Mouse (Mus musculus) adrenal gland, postnatal 14 days (tissue): ENCODE measurements around the gene Ssh2. TPM values are rescaled to one million over a fixed set of nuclear protein-coding genes. Genes with fewer than 3 reads are reported as not detected.

Experiments
- DNase-seq: peaks from one replicate; pipeline ENCODE4 v3.0.0; 2021; ENCODE audit warnings: mixed read lengths
- total RNA-seq: library from RNA; stranded (reverse); gene quantifications from 2 replicates; pipeline ENCODE4 v1.2.3, GENCODE M21; 2021

The Ssh2 gene
- total RNA-seq, 1 experiment from 2014 or later: 33.5 TPM

DNA sequence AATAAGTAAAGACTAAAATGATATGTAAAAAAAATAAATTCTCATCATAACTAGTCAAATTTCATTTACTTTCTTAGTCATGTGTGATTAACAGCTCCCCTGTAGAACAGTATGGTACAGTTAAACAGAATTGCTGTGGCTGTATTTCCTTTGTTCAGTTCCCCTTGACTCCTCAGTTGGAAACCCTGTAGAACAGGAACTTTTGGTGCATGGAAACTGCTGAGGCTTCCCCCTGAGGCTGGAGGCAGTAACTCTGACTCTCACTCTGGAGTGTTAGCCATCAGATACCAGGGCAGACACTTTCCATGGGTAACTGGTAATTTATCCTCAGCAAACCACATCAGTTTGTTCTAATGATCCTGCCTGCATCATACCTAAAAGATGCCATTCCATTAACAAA is 195.2 kb downstream of the Ssh2 start:
- DNase-seq: no peak

DNA sequence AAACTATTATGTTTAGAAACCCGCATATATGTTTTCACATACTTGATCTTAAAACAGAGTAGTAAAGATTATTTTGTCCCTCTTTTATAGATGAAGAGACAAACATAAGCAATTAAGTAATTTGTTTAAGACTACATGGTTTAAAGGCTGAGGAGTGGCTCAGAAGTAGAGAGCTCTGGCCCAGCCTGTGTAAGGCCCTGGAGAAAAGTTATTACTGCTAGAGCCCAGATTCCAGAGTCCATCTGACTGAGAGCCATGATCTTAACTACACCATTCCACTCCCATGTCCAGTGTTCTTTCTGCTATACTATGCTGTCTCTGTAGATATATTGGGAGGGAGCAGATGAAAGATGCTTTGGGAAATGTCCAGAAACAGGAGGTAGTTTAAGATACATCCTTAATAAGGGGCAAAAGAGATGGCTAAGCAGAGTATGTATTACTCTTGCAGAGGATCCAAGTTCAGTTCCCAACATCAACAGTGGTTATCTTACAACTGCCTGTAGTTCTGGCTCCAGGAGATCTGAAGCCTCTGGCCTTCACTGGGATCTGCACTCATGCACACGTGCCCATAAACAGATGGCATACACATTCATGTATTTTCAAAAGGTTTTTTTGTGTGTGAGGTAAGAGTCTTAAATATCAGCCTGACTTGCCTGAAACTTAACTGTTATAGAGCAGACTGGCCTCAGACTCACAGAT is 198.2 kb downstream of the Ssh2 start:
- no peak for DNase-seq

DNA sequence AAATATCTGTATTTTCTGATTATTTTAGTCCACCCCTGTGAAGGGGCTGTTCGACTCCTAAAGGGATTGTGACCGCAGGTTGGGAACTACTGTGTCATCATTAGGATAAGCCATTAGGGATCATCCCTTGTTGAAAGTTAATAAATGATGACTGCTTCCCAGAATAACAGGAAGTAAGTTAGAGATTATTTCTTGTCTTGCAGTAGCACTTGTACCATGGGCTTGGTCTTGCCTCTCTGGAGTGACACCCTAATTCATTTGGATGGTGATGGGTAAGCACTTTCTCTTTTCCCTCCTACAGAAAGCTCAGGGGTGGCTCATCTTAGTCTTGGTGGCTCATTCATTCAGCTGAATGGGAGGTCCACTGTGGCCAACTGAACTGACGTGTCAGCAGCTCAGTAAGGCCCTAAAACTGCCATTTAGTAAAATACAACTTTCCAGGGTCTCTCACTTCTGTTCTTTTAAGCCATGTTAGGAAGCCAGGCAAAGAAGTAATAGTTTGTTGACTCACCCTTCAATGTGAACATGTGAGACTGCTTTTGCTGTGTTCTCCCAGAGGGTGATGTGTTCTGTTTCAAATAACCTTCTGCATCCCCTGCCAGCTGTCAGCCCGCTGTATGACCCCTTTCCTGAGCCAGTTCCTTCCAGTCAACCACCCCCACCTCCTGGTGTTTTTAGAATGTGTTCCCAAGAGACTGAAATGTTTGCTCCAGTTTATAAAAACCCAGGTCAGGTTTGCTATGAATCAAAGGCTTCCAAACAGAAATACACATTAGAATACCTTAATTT is 200.3 kb downstream of the Ssh2 start:
- peak; percentile 37 for DNase-seq

DNA sequence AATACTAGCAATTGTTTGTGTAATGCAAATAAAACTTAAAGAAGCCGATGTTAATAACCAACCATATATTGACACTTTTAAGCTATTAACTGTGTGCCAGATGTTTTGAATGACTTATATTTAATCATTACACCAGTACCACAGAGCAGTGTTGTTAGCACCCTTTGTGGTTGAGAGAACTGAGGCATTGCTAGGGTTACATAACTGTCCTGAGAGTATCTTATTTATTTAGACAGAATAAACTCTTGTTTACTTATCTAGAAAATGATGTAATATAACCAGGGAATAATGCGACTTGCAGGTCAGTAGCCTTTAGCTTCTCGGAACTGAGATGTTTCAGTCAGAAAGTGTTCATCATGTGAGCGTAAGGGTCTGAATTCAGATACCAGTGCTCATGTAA is 201.9 kb downstream of the Ssh2 start:
- no peak for DNase-seq

DNA sequence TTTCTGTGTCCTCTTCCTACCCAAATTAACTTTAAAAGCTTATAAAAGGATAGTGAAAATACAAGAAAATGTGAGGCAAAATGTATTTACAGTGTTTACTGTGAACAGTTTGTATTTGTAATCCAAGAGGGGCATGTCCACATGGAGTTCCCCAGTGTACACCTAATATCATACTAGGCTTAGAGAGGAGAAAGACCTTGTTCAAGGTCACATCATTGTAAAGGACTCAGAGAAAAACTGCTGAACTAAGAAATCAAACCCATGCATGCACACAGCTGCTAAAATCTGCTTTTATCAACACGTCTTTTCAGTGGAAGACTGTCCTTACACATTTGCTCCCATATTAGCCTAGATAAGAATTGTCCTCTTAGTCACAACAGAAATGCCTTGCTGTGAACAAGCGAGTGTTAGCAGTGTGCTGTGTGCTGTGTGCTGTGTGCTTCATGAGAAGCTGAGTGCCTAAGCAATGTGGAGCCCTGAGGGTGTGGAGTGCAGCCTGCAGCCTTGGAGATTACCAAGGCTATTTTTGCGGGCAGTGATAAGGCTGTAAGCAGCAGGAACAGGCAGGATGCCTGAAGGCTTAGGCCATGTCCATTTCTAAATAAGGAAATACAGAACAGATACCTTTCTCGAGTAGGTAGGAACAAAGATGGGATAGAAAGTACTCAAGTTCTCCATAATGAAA is 207.2 kb downstream of the Ssh2 start:
- peak; percentile 41 for DNase-seq

DNA sequence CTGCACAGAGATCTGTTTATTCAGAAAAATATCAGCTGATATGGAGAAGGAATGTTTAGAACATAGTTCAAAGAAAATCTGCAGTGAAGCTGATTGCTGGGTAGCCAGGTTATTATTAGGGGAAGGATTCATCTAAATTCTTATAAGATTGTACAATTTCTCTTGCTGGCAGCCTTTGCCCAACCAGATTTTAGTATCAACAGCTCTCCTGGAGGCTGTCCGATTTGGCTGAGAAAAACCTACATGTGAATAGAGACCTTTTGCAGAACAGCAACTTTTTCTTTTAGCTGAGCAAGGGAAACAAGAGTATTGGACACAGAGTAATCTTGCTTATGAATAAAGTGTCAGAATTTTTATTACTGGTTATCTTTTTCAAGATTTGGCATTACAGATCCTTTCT is 212.4 kb downstream of the Ssh2 start:
- DNase-seq: no peak

DNA sequence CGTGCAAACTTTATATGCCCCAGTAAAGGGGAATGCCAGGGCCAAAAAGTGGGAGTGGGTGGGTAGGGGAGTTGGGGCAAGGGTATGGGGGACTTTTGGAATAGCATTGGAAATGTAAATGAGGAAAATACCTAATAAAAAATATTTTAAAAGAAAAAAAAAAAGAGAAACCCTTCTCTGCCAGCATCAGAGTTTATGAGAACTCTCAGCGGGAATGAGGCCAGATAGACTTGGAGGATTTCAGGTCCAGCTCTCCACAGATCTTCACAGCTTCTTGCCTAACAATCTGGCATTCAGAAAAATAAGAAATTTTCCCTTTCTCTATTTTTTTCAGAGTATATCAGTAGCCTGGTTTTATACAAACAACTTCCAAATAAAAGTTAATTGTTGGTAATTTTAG is 220.9 kb downstream of the Ssh2 start:
- no peak for DNase-seq

DNA sequence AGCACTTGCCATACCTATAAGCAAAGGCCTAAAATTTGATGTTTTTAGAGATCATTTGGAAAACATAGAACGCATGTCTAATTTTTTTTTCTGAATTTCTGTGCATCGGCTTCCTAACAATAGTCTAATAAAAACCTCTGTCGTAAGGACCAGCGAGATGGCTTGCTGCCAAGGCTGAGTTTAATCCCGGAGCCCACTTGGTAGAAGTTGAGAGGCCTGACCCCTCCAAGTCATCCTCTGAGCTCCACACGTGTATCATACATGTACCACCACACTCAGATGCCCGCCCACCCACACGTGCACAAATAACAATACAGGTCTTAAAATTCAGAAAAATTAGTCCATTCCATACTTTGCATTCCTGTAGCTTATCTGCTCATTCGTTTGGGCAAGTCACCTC is 224.0 kb downstream of the Ssh2 start:
- no peak for DNase-seq

DNA sequence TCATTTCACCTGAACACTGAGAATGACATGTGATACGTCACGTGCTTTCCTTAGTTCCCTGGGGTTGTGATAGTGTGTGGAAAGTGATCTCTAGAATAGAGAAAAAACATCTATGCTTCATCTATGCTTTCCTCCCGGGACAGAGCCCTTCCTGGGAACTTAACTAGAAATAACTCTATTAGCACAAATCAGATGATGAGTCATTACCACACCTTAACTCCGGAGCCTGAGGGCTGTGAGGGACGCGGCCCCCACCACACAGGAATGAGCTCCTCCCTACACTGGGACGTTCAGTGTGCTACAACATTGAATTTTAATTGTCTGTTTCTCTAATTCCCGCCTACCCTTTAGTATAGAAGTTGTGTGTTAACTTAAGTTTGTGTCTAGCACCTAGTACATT is 224.9 kb downstream of the Ssh2 start:
- no peak for DNase-seq

DNA sequence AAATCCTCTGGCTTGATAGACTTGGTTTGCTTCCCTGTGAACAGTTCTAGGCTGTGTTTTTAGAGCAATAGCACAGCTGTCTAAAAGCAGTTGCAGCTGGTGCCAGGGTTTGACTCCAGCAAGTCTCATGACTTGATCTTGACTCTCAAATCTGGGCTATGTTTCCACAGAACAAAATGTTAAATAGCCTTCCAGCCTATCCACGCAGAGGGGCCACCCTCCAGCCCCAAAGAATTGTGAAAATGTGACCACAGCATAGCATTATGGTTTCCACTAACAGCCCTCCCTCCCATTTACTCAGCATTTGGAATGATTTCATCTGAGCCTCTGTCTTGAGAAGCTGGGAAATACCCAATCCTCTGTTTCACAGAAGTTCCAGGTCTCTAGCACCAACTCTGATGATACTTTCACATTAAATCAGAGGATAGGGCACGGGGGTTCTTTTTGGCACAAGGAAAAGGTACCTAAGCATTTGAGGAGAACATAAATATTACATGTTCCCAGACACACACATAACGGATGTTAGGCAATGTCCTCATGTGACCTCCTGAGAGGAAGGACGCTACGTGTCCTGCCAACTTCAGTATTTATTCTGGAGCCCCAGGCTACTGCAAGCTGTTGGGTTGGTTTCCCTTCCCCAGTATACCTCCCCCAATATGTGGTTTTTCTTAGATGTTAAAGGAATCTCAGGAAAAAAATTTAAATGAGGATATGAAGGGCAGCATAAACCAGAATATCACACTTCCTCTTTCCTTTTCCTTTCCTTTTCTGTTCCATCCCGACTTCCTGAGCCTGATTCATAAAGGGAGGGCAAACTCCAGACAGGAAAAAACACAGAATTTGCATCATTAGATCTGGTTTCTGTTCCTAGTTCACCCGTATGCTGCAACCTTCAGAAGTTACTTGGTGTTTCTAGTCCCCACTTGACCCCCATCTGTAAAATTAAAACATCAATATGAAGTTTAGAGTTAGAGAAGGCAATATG is 226.4 kb downstream of the Ssh2 start:
- DNase-seq: peak; percentile 50

DNA sequence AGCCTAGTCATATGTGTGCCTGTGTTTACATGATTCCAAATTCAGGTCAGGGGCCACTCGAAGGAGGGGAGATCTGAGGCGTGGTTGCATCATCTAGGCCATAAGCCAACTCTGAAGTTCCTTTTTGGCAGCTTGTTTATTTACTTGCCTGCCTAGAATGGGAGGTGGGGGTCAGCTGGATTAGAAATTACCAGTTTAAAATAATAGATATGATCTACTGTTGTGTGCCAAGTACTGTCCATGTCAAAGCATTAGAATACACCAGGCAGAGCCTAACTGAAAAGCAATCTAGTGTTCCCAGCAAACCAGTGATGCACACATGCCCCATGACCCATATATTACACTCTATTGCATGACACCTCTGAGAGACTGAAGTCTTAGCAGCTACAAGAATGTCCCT is 228.9 kb downstream of the Ssh2 start:
- DNase-seq: peak; percentile 52

DNA sequence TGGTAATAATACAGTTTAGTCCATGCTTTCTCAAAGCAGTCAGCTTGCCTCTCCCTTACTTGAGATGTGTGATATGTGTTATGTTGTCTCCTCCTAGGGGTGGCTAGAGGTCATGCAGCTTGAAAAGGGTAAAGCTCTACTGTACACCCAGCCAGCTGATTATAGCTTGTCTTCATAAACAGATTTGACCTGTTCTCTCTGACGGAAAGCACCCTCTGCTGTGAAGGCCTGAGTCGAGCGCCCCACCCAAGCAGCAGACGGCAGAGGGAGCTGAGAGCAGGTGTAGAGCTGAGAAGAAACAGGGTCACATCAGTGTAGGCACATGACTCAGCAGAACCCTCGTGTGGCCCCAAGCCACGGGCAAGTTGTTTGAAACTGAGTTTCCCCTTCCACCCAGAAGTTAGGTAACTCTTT is 230.5 kb downstream of the Ssh2 start:
- peak; percentile 64 for DNase-seq

DNA sequence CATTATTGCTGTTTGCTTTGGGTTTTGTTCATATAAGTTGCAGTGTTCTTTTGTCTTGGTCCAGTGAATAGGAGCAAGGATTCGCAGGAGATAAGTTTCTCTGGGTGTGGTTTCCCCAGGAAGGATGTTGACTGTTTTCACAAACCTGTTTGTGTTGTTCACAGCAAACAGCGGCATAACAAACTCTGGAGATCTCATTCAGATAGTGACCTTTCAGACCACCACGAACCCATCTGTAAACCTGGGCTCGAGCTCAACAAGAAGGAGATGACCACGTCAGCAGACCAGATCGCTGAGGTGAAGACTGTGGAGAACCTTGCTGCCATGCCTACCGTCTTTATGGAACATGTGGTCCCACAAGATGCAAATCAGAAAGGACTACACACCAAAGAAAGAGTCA is 233.1 kb downstream of the Ssh2 start:
- DNase-seq: no peak

DNA sequence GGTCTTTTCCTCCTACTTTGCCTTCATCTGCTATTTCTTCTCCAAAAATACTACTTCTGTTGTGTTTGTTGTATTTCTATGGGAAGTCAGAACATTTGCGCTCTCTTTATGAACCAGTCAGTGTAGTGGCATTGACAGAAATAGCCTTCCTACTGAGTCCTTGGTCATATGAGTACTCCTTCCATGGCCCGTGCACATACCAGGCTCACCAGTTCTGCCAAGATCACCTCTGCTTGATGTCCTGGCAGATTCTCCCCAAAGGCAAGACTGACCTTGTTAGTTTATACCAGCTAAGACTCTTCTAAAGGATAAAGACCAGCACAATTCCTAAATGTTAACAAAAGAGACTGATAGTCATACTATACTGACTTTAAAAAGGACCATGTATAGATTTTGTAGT is 235.6 kb downstream of the Ssh2 start:
- DNase-seq: no peak

DNA sequence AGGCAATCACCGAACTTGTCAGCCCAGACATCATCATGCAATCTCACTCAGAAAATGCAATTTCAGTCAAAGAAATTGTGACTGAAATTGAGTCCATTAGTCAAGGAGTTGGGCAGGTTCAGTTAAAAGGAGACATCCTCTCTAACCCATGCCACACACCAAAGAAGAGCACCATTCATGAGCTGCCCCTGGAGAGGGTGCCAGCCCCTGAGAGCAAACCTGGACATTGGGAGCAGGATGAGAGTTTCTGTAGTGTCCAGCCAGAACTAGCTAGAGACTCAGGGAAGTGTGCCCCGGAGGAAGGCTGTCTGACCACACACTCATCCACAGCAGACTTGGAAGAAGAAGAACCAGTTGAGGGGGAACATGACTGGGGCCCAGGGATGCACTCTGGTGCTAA is 237.3 kb downstream of the Ssh2 start:
- no peak for DNase-seq

DNA sequence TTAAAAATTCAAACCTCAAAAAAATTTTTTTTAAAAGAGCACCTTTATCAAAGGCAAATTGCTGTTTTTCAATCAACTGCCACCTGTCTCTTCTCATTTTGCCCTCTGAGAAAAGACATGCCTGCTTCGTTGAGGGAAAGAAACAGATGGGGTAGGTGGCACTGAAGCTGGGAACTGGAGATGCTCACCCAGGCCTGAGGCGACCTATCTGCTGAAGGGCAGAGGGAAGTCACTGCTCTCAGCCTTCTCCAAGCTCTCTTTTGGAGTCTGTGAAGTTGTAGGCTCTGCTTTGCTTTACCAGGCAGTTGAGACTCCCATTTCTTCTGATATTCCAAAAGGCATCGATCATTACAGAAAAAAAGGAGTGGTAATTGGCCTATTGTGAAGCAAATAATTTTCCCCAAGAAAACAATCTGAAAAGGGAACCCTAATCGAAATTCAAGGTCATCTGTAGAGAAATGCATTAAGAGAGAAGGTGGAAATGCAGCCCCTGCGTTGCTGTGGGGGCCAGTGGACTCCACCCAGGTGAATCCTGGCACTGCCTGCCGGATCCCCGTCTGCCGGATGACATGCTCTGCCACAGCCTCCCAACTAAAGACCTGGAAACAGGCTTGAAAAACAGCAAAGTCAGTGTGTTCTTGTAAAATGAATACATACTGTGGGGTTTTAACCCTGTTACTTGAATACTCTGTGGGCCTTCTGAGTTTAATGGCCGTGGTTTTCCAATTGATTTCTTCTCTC is 239.9 kb downstream of the Ssh2 start:
- no peak for DNase-seq

DNA sequence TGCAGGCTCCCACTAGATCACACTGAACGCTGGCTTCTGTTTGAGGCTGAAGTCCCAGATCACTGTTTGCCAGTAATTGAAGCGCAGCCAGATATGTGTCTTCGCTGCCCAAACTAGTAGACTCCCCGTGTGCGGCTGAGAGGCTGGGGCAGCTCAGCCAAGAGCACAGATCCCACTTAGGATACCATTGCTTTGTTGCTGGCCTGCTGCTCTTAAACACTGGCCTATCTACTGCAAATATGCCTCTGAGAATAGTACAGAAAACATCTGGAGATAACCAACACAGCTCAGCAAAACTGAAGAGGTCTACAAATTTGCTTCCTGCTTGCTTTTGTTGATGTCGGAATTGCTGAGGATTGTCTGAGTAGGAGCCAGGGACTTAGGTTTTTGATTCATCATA is 240.8 kb downstream of the Ssh2 start:
- peak; percentile 22 for DNase-seq

DNA sequence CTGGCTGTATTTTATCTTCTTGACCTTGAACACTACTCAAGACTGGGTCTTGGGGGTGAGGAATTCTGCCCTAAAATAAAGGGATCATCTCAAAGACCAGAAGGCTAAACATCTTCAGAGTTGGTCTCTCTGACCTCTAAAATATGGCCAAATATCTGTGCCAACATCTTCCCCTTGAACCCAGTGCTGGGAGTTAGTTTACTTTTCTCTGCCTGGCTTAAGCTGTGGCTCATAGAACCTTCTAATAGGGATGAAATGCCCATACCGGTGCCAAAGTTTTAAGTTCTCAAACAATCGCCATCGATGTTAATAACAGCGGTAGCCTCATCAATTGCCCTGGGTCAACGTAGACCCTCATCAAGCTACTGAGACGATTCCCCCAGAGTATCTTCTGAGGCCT is 245.8 kb downstream of the Ssh2 start:
- DNase-seq: no peak

DNA sequence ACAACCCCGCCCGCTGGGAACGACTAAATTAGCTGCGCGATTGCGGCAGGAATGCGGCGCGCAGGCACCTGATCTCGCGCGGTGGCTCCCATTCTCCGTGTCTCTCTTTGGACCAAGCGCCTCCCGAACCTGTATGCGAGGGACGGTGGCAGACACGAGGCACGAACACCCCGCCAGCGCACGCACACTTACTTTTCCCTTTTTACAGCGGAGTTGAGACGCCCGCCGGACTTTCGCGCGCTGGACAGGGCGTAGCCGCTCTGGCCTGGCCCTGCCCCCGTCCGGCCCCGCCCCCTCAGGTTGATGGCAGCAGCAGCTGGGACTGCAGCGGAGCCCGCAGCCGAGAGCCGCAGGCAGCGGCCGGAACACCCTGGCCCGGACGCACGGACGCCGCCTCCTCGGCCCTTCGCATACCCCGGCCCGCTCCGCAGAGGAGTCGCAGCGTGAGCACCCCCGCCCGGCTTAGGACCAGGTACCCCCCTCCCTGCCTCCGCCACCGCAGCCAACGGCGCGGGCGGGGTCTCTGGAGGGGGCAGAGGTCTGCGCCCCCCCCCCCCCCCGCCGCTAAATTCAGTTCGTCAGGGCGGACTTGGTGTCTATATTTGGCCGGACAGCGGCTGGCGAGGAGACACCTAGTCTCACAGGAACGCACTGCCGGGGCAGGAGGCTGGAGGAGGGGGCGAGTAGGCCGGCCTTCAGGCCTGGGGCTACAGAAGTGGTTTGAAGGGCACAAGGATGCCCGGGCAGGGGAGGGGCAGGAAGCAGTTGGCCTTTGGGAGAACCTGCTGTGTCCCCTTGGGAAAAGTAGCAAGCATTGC is 246.4 kb downstream of the Ssh2 start, which contains the start of gene Coro6:
Gene Coro6 (plus strand): TSS at position 129 of the 818 bp plus-strand sequence.
- peak; percentile 89 for DNase-seq

DNA sequence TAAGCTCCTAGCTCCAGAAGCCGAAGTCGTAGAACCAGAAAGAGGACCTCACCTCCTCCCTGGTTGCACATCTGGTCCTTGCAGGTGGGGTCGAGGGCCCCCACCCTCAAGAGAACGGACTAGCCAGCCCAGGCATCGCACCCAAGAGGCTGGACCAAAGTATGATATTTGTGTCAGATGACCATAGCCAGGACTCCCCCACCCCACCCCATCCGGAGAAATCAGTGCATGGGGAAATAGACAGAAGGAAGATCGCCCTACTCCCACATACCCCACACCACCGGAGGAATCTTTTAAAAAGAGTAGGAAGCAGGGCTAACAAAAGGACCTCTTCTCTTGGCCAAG is 247.0 kb downstream of the Ssh2 start:
- no peak for DNase-seq

DNA sequence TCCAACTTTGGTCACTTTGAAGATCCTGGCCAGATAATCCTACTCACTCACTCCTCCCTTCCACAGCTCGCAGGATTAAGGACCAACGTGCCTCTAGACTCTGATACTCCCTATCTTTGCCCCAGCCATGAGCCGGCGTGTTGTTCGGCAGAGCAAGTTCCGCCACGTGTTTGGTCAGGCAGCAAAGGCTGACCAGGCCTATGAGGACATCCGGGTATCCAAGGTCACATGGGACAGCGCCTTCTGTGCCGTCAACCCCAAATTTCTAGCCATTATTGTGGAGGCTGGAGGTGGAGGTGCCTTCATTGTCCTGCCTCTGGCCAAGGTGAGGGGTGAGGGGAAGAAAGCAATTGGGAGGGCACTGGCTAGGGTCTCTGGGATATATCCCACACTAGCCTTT is 247.7 kb downstream of the Ssh2 start:
- no peak for DNase-seq
